Mouse (Mus musculus): ENCODE results near the gene Tsc22d3. TPM values are rescaled to one million over a fixed set of nuclear protein-coding genes. Genes with fewer than 3 reads are reported as not detected.
A peak's percentile ranks its signal among the peaks of the same experiment; 100 is the strongest.

The Tsc22d3 gene
- polyA plus RNA-seq, 1 experiment, result 51.3 TPM

GRCm38 (mm10) chrX:140591176-140591575 is 9.3 kb downstream of the Tsc22d3 start:
- TF ChIP-seq POLR2A (IDR thresholded peaks at IDR 0.05; ENCODE audit: borderline replicate concordance, extremely low read depth, insufficient read depth, insufficient read length, poor library complexity, severe bottlenecking) (no peak), CTCF (IDR thresholded peaks at IDR 0.05; ENCODE audit: borderline replicate concordance, extremely low read depth, insufficient read depth, insufficient read length) (no peak)
- DNase-seq (ENCODE audit: low read depth), result no peak

- no peak for TF ChIP-seq POLR2A (IDR thresholded peaks at IDR 0.05; ENCODE audit: borderline replicate concordance, extremely low read depth, insufficient read depth, insufficient read length, poor library complexity, severe bottlenecking)
- no peak for TF ChIP-seq CTCF (IDR thresholded peaks at IDR 0.05; ENCODE audit: borderline replicate concordance, extremely low read depth, insufficient read depth, insufficient read length)
- no peak for DNase-seq (ENCODE audit: low read depth)
These were observed 10.3 kb downstream of the Tsc22d3 start for GRCm38 (mm10) chrX:140590142-140590541.

- TF ChIP-seq POLR2A (IDR thresholded peaks at IDR 0.05; ENCODE audit: borderline replicate concordance, extremely low read depth, insufficient read depth, insufficient read length, poor library complexity, severe bottlenecking), result no peak
- TF ChIP-seq CTCF (IDR thresholded peaks at IDR 0.05; ENCODE audit: borderline replicate concordance, extremely low read depth, insufficient read depth, insufficient read length), result no peak
- DNase-seq (ENCODE audit: low read depth), result no peak
These were observed 11.2 kb downstream of the Tsc22d3 start for GRCm38 (mm10) chrX:140589194-140589751.

GRCm38 (mm10) chrX:140588534-140588933 is 11.9 kb downstream of the Tsc22d3 start:
- DNase-seq (ENCODE audit: low read depth), result no peak
- no peak for TF ChIP-seq CTCF (IDR thresholded peaks at IDR 0.05; ENCODE audit: borderline replicate concordance, extremely low read depth, insufficient read depth, insufficient read length)
- TF ChIP-seq POLR2A (IDR thresholded peaks at IDR 0.05; ENCODE audit: borderline replicate concordance, extremely low read depth, insufficient read depth, insufficient read length, poor library complexity, severe bottlenecking), result no peak

- TF ChIP-seq CTCF (IDR thresholded peaks at IDR 0.05; ENCODE audit: borderline replicate concordance, extremely low read depth, insufficient read depth, insufficient read length), result no peak
- no peak for TF ChIP-seq POLR2A (IDR thresholded peaks at IDR 0.05; ENCODE audit: borderline replicate concordance, extremely low read depth, insufficient read depth, insufficient read length, poor library complexity, severe bottlenecking)
- DNase-seq (ENCODE audit: low read depth), result no peak
These were observed 20.0 kb downstream of the Tsc22d3 start for GRCm38 (mm10) chrX:140580416-140580815.

- DNase-seq (ENCODE audit: low read depth), result no peak
- no peak for TF ChIP-seq CTCF (IDR thresholded peaks at IDR 0.05; ENCODE audit: borderline replicate concordance, extremely low read depth, insufficient read depth, insufficient read length)
- no peak for TF ChIP-seq POLR2A (IDR thresholded peaks at IDR 0.05; ENCODE audit: borderline replicate concordance, extremely low read depth, insufficient read depth, insufficient read length, poor library complexity, severe bottlenecking)
These were observed 24.8 kb downstream of the Tsc22d3 start for GRCm38 (mm10) chrX:140575636-140576035.

GRCm38 (mm10) chrX:140575200-140575599 is 25.3 kb downstream of the Tsc22d3 start:
- DNase-seq (ENCODE audit: low read depth), result no peak
- no peak for TF ChIP-seq CTCF (IDR thresholded peaks at IDR 0.05; ENCODE audit: borderline replicate concordance, extremely low read depth, insufficient read depth, insufficient read length)
- no peak for TF ChIP-seq POLR2A (IDR thresholded peaks at IDR 0.05; ENCODE audit: borderline replicate concordance, extremely low read depth, insufficient read depth, insufficient read length, poor library complexity, severe bottlenecking)

- TF ChIP-seq POLR2A (IDR thresholded peaks at IDR 0.05; ENCODE audit: borderline replicate concordance, extremely low read depth, insufficient read depth, insufficient read length, poor library complexity, severe bottlenecking) (no peak), CTCF (IDR thresholded peaks at IDR 0.05; ENCODE audit: borderline replicate concordance, extremely low read depth, insufficient read depth, insufficient read length) (no peak)
- peak; percentile 83 for DNase-seq (ENCODE audit: low read depth)
These were observed 27.6 kb downstream of the Tsc22d3 start for GRCm38 (mm10) chrX:140572702-140573338.

- no peak for DNase-seq (ENCODE audit: low read depth)
- TF ChIP-seq CTCF (IDR thresholded peaks at IDR 0.05; ENCODE audit: borderline replicate concordance, extremely low read depth, insufficient read depth, insufficient read length) (no peak), POLR2A (IDR thresholded peaks at IDR 0.05; ENCODE audit: borderline replicate concordance, extremely low read depth, insufficient read depth, insufficient read length, poor library complexity, severe bottlenecking) (no peak)
These were observed 30.9 kb downstream of the Tsc22d3 start for GRCm38 (mm10) chrX:140569595-140569994.

GRCm38 (mm10) chrX:140567711-140568407 is 32.6 kb downstream of the Tsc22d3 start:
- no peak for DNase-seq (ENCODE audit: low read depth)
- TF ChIP-seq CTCF (IDR thresholded peaks at IDR 0.05; ENCODE audit: borderline replicate concordance, extremely low read depth, insufficient read depth, insufficient read length) (no peak), POLR2A (IDR thresholded peaks at IDR 0.05; ENCODE audit: borderline replicate concordance, extremely low read depth, insufficient read depth, insufficient read length, poor library complexity, severe bottlenecking) (no peak)

- TF ChIP-seq POLR2A (IDR thresholded peaks at IDR 0.05; ENCODE audit: borderline replicate concordance, extremely low read depth, insufficient read depth, insufficient read length, poor library complexity, severe bottlenecking), result no peak
- TF ChIP-seq CTCF (IDR thresholded peaks at IDR 0.05; ENCODE audit: borderline replicate concordance, extremely low read depth, insufficient read depth, insufficient read length), result no peak
- DNase-seq (ENCODE audit: low read depth), result no peak
These were observed 34.7 kb downstream of the Tsc22d3 start for GRCm38 (mm10) chrX:140565759-140566158.
